Mouse (Mus musculus) neural tube, embryonic 12.5 days (tissue): ENCODE results near the gene Mut. TPM values are rescaled to one million over a fixed set of nuclear protein-coding genes. Genes with fewer than 3 reads are reported as not detected.

Source experiments
- ATAC-seq: fragments of 200-750 bp; cut with Nextera tagmentation; 2 replicates; pipeline ENCODE4 v1.8.0; 2017; ENCODE audit warnings: low read depth, mild to moderate bottlenecking, moderate TSS enrichment, moderate library complexity; ENCODE audit not compliant: low FRiP score
- H3K27ac ChIP-seq: fragments of 300-500 bp; sonication (generic); 2 replicates; pipeline ENCODE4 v1.5.1; 2016
- H3K27me3 ChIP-seq: fragments of 300-500 bp; sonication (generic); replicated peaks from 2 replicates; pipeline ENCODE4 v1.6.1; 2016; ENCODE audit warnings: mild to moderate bottlenecking
- H3K36me3 ChIP-seq: fragments of 300-500 bp; sonication (generic); 2 replicates; pipeline ENCODE4 v1.6.1; 2016; ENCODE audit warnings: mild to moderate bottlenecking
- H3K4me1 ChIP-seq: fragments of 300-500 bp; sonication (generic); 2 replicates; pipeline ENCODE4 v1.6.1; 2016
- H3K4me2 ChIP-seq: fragments of 300-500 bp; sonication (generic); replicated peaks from 2 replicates; pipeline ENCODE4 v1.6.1; 2016; ENCODE audit warnings: mild to moderate bottlenecking
- H3K4me3 ChIP-seq: fragments of 300-500 bp; sonication (generic); 2 replicates; pipeline ENCODE4 v1.5.1; 2016
- H3K9ac ChIP-seq: fragments of 300-500 bp; sonication (generic); 2 replicates; pipeline ENCODE4 v1.6.1; 2016; ENCODE audit warnings: mild to moderate bottlenecking
- H3K9me3 ChIP-seq: fragments of 300-500 bp; sonication (generic); 2 replicates; pipeline ENCODE4 v1.6.1; 2016; ENCODE audit warnings: mild to moderate bottlenecking
- WGBS: fragments of 180-500 bp; shearing (Covaris S2); methylation state at CpG from one replicate; pipeline ENCODE4 v1.1.7; 2016; 5-methylcytosine and 5-hydroxymethylcytosine counted together
- polyA plus RNA-seq: library from polyadenylated mRNA; unstranded; fragments of >200 nt; fragmentation: Nextera tagmentation; extraction: Ambion mirVana; gene quantifications from 2 replicates; pipeline ENCODE4 v1.2.1, GENCODE M21; 2016

Mut gene
- 23.7 and 28.0 TPM in 2 replicates for polyA plus RNA-seq

- Histone ChIP-seq H3K9ac (peak within 1 kb of the TSS; percentile 61), H3K9me3 (no peaks in the 10 kb centered on the region), H3K4me2 (peak within 1 kb of the TSS; percentile 63), H3K4me1 (0 out of 2 replicates have a peak, but pooled peaks cover 3% of the 10 kb centered on the region), H3K27me3 (no peaks in the 10 kb centered on the region), H3K27ac (peak within 1 kb of the TSS; percentile 54), H3K4me3 (peak within 1 kb of the TSS; percentile 48), H3K36me3 (peaks cover 7% of the 10 kb centered on the region; the same call in 1 of the 2 replicates)
- WGBS = under 1% methylated on average over 50 of the region's 50 CpGs
- ATAC-seq = peak; percentile 100
These were observed at the start of gene Mut, which contains the start of gene Cenpq for GRCm38 (mm10) chr17:40934420-40935231. Gene Mut, plus strand, starts transcription at chr17:40934685. Gene Cenpq, minus strand, starts transcription at chr17:40935047.

GRCm38 (mm10) chr17:40885155-40885554 lies 49.3 kb upstream of the Mut start:
- Histone ChIP-seq H3K9me3 (no peaks in the 10 kb centered on the region), H3K36me3 (no peaks in the 10 kb centered on the region), H3K27ac (no peak overlapping the region), H3K9ac (no peak overlapping the region), H3K4me3 (no peak overlapping the region), H3K4me1 (no peaks in the 10 kb centered on the region), H3K4me2 (no peak overlapping the region), H3K27me3 (no peaks in the 10 kb centered on the region)
- WGBS = 88% methylated on average over 4 of the region's 4 CpGs
- ATAC-seq = no peak

GRCm38 (mm10) chr17:40887849-40888536 lies 46.5 kb upstream of the Mut start:
- no peak overlapping the region for H3K27ac ChIP-seq
- no peak for ATAC-seq
- no peak overlapping the region for H3K9ac ChIP-seq
- no peaks in the 10 kb centered on the region for H3K27me3 ChIP-seq
- H3K9me3 ChIP-seq = no peaks in the 10 kb centered on the region
- H3K36me3 ChIP-seq = no peaks in the 10 kb centered on the region
- WGBS = 86% methylated on average over 4 of the region's 4 CpGs
- no peak overlapping the region for H3K4me2 ChIP-seq
- no peaks in the 10 kb centered on the region for H3K4me1 ChIP-seq
- H3K4me3 ChIP-seq = no peak overlapping the region

GRCm38 (mm10) chr17:40896863-40897262 lies 37.6 kb upstream of the Mut start:
- Histone ChIP-seq H3K36me3 (no peaks in the 10 kb centered on the region), H3K9ac (no peak overlapping the region), H3K27ac (no peak overlapping the region), H3K4me2 (no peak overlapping the region), H3K9me3 (no peaks in the 10 kb centered on the region), H3K4me3 (no peak overlapping the region), H3K4me1 (no peaks in the 10 kb centered on the region), H3K27me3 (no peaks in the 10 kb centered on the region)
- ATAC-seq = no peak
- WGBS = 87% methylated on average over 1 of the region's 1 CpGs

- H3K4me1 ChIP-seq = no peaks in the 10 kb centered on the region; the same call in 1 of the 2 replicates
- 44% methylated on average over 4 of the region's 4 CpGs for WGBS
- ATAC-seq = no peak
- H3K4me2 ChIP-seq = no peak overlapping the region
- no peaks in the 10 kb centered on the region for H3K27me3 ChIP-seq
- no peak overlapping the region for H3K4me3 ChIP-seq
- no peaks in the 10 kb centered on the region for H3K9me3 ChIP-seq
- H3K9ac ChIP-seq = no peak overlapping the region
- no peak overlapping the region for H3K27ac ChIP-seq
- no peaks in the 10 kb centered on the region for H3K36me3 ChIP-seq
These were observed 34.6 kb upstream of the Mut start for GRCm38 (mm10) chr17:40899783-40900363.

- H3K9ac ChIP-seq = no peak overlapping the region
- H3K36me3 ChIP-seq = no peaks in the 10 kb centered on the region
- H3K27ac ChIP-seq = no peak overlapping the region
- no peak overlapping the region for H3K4me2 ChIP-seq
- H3K27me3 ChIP-seq = no peaks in the 10 kb centered on the region
- no peaks in the 10 kb centered on the region; the same call in 1 of the 2 replicates for H3K4me1 ChIP-seq
- no peak overlapping the region for H3K4me3 ChIP-seq
- WGBS = 72% methylated on average over 4 of the region's 4 CpGs
- no peaks in the 10 kb centered on the region for H3K9me3 ChIP-seq
- ATAC-seq = no peak
These were observed 31.1 kb upstream of the Mut start for GRCm38 (mm10) chr17:40903345-40903744.

- no peak overlapping the region for H3K9ac ChIP-seq
- H3K27me3 ChIP-seq = no peaks in the 10 kb centered on the region
- no peaks in the 10 kb centered on the region for H3K36me3 ChIP-seq
- no peak overlapping the region for H3K4me3 ChIP-seq
- 14% methylated on average over 11 of the region's 11 CpGs for WGBS
- no peak for ATAC-seq
- H3K4me2 ChIP-seq = peak overlapping the region; percentile 49; the same call in 1 of the 2 replicates
- no peaks in the 10 kb centered on the region for H3K9me3 ChIP-seq
- H3K27ac ChIP-seq = no peak overlapping the region
- H3K4me1 ChIP-seq = no peaks in the 10 kb centered on the region; the same call in 1 of the 2 replicates
These were observed 30.4 kb upstream of the Mut start for GRCm38 (mm10) chr17:40904056-40904597.

- H3K9me3 ChIP-seq = no peaks in the 10 kb centered on the region
- no peak for ATAC-seq
- H3K9ac ChIP-seq = no peak overlapping the region
- H3K36me3 ChIP-seq = no peaks in the 10 kb centered on the region
- H3K27me3 ChIP-seq = no peaks in the 10 kb centered on the region
- H3K4me3 ChIP-seq = no peak overlapping the region
- H3K4me1 ChIP-seq = no peaks in the 10 kb centered on the region; the same call in 1 of the 2 replicates
- 22% methylated on average over 14 of the region's 14 CpGs for WGBS
- H3K27ac ChIP-seq = no peak overlapping the region
- H3K4me2 ChIP-seq = peak overlapping the region; percentile 49
These were observed 29.7 kb upstream of the Mut start for GRCm38 (mm10) chr17:40904721-40905154.

- Histone ChIP-seq H3K9ac (no peak within 1 kb of the TSS), H3K27me3 (no peaks in the 10 kb centered on the region), H3K4me3 (no peak within 1 kb of the TSS), H3K36me3 (no peaks in the 10 kb centered on the region), H3K4me2 (no peak within 1 kb of the TSS), H3K9me3 (no peaks in the 10 kb centered on the region), H3K4me1 (no peaks in the 10 kb centered on the region), H3K27ac (no peak within 1 kb of the TSS)
- ATAC-seq = no peak
- 94% methylated on average over 2 of the region's 2 CpGs for WGBS
These were observed 20.2 kb upstream of the Mut start, which contains the start of gene Glyatl3 for GRCm38 (mm10) chr17:40914250-40914649. Gene Glyatl3, minus strand, starts transcription at chr17:40914350.

- no peak for ATAC-seq
- no peak overlapping the region for H3K4me3 ChIP-seq
- no peaks in the 10 kb centered on the region for H3K36me3 ChIP-seq
- no peaks in the 10 kb centered on the region for H3K27me3 ChIP-seq
- no peaks in the 10 kb centered on the region for H3K9me3 ChIP-seq
- WGBS = 98% methylated on average over 1 of the region's 2 CpGs
- no peak overlapping the region for H3K4me2 ChIP-seq
- H3K4me1 ChIP-seq = no peaks in the 10 kb centered on the region
- no peak overlapping the region for H3K27ac ChIP-seq
- H3K9ac ChIP-seq = no peak overlapping the region
These were observed 19.0 kb upstream of the Mut start for GRCm38 (mm10) chr17:40915499-40915898.

GRCm38 (mm10) chr17:40933985-40934384 lies 500 bp upstream of the Mut start:
- Histone ChIP-seq H3K9me3 (no peaks in the 10 kb centered on the region), H3K9ac (peak overlapping the region; percentile 53), H3K27me3 (no peaks in the 10 kb centered on the region), H3K4me3 (peak overlapping the region; percentile 48), H3K4me2 (peak overlapping the region; percentile 63), H3K27ac (no peak overlapping the region), H3K36me3 (peaks cover 5% of the 10 kb centered on the region; the same call in 1 of the 2 replicates), H3K4me1 (0 out of 2 replicates have a peak, but pooled peaks cover 3% of the 10 kb centered on the region)
- ATAC-seq = peak; percentile 9; the same call in 1 of the 2 replicates
- 2% methylated on average over 14 of the region's 14 CpGs for WGBS

- Histone ChIP-seq H3K4me1 (no peaks in the 10 kb centered on the region), H3K9ac (no peak overlapping the region), H3K36me3 (peaks cover 31% of the 10 kb centered on the region), H3K27ac (no peak overlapping the region), H3K27me3 (no peaks in the 10 kb centered on the region), H3K4me2 (no peak overlapping the region), H3K4me3 (no peak overlapping the region), H3K9me3 (no peaks in the 10 kb centered on the region)
- ATAC-seq = no peak
- WGBS = 87% methylated on average over 3 of the region's 3 CpGs
These were observed 14.0 kb downstream of the Mut start for GRCm38 (mm10) chr17:40948518-40948917.
